Mouse (Mus musculus) liver (tissue): Measurements from ENCODE around the gene Gabarap.

Experiments used
- DNase-seq: peaks from one replicate; pipeline ENCODE4 v3.0.0-alpha.2; 2020; ENCODE audit warnings: mixed read lengths

The Gabarap gene

DNA sequence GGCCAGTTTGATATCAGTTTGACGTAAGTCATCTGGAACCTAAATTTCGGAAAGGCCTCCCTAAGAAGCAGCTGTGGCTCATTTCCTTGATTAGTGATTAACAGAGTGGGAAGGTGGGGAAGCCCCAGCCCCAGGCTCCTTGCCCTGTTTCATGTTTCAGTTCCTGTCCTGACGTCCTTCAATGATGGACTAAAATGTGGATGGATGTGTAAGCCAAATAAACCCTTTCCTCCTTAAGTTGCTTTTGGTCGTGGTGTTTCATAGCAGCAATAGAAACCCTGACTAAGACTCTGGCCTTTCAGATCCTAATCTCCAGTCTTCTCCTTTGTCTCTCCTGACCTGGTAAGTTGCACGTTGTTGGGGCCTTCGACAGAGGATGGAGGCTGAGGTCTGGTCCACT is 20.7 kb upstream of the Gabarap start:
- no peak for DNase-seq

DNA sequence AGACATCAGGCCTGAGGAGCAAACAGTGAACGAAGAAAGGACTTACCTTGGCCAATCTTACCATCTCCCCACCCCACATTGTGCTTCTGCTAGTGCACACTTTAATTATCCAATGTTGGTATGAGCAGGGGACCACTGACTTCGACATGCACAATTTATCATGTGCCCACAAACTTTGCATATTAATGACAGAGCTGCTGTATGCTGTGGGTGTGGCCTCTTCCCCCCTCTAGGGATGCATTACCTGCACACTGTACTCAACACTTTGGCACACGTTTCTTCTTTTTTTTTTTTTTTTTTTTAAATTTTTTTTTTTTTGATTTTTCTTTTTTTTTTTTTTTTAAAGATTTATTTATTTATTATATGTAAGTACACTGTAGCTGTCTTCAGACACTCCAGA is 20.2 kb upstream of the Gabarap start:
- DNase-seq = no peak

DNA sequence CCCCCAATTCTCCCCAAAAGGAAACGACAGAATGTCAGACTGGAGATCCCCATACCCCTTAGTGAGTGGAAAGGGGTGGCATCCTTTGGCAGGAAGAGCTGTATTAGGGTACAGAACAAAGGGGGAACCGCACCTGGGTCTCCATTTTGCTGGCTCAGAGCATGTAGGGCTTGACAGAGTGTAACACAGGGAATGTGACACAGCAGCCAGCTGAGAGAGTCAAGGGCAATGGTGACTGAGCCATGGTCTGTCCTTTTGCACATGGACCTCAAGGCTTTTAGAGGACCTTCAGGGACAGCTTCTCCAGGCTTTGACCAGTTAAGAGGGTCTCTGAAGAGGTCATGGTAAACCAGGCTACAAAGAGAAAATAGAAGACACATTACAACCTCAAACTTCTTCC is 16.0 kb upstream of the Gabarap start:
- DNase-seq = no peak

DNA sequence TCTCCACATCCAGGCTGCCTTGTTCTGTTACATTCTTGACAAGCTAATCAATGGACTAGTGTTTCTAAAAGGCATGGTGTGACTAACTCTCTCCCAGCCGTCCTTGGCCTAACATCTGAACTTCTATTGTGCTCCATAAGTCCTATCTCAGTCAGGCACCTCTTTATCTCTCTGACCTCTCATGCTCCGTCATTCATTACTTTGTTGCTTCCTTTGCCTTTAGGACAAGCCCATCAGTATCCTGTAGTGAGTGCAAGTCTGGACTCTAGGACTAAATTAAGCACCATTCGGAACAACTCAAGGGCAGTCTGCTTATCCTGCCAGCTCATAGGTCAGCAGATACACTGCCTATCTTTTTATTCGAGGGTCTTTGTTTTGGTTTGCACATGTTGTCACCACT is 14.7 kb upstream of the Gabarap start:
- no peak for DNase-seq

DNA sequence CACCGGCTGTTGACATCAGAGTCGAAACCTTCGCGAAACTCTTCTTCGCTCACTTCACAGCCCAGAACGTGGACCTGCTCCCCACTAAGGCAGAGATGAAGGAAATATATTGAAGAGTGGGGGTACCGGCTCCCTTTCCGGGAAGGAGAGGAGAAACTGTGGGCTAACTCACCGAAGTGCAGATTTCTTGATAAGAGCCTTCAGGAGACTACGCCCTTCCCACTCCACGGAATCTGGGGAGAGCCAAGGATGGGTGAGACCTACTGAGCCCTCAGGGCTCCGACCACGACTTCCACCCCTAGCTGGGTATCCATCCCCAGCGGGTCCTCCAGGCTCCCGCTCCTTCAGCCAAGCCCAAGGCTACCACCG is 11.1 kb upstream of the Gabarap start:
- no peak for DNase-seq

DNA sequence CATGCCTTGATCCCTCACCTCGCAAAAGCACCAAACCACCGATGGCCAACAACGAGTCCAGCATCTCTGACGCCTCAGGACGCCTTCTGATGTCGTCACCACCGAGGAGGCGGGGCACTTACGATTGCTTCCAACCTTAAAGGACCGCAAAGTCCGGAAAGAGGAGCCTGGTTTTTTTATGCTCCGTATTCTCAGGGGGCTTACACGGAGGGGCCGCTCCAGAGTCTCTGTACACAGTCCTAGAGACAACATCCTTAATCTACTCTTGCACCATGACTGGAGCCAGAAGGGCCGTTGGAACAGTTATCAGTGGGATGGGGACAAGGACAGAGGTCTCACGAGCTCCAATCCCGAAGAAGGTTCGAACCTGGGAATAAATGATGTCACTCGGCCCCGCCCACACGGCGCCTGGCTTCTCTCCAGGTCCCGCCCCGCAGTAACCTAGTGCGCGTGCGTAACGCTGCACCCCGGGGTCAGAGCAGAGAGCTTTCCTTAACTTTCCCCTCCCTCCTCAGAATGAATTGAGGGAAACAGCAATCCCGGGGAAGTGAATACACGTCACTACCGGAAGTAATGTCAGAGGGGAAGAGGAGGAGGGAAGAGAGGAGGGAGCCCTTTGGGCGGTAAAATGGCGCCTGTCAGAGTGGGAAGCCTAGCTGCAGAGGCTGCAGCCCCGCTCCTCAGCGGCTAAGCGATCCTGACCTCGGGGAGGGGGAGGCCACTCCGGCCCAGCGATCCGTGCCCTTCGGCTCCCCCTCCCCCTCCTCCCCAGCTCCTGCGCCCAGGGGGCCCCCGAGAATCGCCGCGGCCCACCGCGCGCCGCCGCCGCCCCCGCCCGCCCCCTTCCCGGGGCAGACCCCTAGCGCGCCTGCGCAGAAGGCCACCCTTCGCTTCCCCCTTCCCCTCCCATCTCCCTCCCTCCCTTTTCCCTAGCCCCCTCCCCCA is 10.5 kb upstream of the Gabarap start:
- peak; percentile 98 for DNase-seq

DNA sequence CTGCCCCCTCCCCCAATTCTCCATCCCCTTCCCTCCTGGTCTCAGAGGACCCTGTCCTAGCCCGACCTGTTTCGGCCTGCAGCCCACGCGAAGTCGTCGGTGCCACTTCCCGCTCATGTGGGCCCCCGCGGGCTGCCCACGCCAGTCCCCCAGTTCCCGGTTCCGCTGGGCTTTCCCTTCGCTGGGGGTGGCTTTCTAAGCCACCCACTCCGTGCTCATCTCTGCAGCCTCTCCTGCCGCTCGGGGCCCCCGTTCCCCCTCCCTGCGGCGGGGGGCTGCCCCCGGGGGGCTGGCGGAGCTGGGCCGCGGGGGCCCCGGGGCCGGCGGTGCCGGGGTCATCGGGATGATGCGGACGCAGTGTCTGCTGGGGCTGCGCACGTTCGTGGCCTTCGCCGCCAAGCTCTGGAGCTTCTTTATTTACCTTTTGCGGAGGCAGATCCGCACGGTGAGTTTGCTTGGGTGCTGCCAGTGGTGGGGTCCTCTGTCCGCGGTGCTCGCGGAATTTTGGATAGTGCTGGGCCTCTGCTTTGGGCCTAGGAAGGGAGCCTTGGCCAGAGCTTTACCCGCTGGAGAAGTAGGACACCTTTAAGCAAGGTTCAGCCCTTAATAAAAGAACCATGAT is 9.7 kb upstream of the Gabarap start, which contains the start of gene Ctdnep1:
Ctdnep1 (plus strand) TSS at position 16 of the 622 bp plus-strand sequence.
- peak; percentile 36 for DNase-seq

DNA sequence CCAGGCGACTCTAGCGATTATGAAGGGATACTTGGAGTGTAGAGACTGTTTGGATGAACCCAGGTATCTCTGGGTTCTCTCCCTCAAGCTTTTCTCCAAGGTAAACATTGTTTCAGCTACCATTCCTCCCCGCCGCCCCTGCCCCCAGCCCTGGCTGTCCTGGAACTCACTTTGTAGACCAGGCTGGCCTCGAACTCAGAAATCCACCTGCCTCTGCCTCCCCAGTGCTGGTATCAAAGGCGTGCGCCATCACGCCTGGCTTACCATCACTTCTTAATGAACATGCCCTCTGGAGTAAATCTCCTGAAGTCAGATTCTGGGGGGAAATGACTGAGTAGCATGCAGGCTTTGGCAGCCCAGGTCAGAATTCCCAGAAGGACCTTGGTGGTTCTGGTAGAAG is 8.7 kb upstream of the Gabarap start, which contains the start of gene Elp5:
Elp5 (minus strand) TSS at position 293 of the 400 bp plus-strand sequence.
- DNase-seq = no peak

DNA sequence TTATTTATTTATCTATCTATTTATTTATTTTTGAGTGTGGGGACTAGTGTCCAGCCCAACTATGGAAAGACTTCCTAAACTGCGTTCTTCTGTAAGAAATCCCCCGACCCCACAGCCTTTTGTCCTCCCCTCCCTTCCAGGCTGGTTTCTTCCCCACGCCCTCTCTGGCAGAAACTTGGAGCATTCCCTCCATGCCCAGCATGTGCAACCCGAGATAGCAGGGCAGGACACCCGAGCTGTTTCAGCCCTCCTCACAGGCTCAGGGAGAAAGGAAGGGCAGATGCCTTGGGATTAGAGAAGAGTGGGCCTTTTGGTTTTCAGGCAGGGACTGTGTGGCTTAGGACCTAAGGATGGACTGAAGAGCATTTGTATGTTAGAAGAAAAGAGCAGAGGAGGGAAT is 8.1 kb upstream of the Gabarap start:
- peak; percentile 28 for DNase-seq

DNA sequence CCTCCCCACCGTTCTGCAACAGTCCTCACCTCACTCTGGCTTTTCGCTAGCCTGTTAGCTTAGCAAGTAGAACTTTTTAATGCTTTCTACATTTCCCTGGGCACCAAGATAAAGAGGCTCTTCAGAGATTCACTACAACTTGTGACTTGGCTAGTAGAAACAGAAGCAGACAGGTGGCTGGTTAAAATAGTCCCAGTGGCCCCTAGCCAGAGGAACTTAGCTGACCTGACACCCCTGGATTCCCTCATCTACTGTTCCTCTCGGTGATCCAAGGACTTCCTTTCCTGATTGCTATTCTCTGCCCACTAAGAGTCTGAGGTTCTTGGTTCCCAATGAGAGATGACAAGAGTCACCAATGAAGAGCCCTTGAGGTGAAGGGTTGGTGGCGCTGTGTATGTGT is 7.6 kb upstream of the Gabarap start:
- DNase-seq = no peak

DNA sequence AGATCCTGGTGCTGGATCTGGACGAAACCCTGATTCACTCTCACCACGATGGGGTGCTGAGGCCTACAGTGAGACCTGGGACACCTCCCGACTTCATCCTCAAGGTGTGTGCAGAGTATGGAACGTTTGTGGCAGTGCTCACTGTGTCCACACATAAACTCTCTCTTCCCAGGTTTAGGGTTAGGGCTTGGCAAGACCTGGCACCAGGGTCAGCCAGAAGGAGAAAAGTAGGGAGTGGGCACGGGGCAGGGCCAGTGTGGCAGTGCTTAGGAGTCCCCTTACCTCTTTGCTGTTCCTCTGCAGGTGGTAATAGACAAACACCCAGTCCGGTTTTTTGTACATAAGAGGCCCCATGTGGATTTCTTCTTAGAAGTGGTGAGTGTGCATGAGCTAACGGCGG is 6.5 kb upstream of the Gabarap start:
- DNase-seq = no peak

DNA sequence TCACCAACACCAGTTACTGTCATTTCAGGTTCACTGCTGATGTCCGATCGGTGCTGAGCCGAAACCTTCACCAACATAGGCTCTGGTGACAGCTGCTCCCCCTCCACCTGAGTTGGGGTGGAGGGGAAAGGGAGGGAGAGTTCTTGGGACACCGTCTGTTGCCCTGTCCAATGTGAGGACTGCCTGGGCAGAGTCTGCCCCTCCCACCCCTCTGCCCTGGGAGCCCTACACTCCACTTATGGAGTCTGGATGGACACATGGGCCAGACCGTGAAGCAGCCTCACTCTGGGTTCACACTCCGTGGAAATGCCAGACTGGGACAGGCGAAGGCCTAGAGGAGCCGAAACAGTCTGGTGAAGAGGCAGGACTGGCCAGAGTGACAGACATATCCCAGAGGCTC is 994 bp upstream of the Gabarap start:
- DNase-seq = no peak

DNA sequence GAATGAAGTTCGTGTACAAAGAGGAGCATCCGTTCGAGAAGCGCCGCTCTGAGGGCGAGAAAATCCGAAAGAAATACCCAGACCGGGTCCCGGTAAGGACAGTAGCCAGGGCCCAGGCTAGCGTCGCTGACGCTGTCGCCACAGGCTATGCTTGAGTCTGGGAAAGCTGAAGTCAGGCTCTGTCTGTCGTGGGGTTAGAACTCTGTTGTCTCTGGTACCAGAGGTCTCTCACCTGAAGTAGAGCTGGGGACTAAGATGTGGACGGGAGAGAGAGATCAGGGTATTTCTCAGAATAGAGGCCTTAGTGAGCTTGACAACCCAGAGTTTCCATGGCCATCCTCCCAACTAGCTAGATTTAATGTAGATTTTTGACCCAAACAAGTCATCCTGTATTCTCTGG is 768 bp downstream of the Gabarap start:
- no peak for DNase-seq

DNA sequence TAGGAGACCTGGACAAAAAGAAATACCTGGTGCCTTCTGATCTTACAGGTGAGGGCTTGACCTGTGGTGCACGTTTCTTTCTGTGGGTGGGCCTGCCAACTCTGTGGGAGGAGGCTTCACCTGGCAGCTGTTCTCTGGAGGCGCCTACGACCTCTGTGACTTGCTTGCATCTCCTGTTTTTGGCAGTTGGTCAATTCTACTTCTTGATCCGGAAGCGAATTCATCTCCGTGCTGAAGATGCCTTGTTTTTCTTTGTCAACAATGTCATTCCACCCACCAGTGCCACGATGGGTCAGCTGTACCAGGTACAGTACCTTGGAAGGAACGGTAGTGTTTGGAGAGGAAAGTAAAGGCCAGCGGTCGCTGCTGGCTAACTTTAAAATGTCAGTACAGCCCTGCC is 1.5 kb downstream of the Gabarap start:
- no peak for DNase-seq

DNA sequence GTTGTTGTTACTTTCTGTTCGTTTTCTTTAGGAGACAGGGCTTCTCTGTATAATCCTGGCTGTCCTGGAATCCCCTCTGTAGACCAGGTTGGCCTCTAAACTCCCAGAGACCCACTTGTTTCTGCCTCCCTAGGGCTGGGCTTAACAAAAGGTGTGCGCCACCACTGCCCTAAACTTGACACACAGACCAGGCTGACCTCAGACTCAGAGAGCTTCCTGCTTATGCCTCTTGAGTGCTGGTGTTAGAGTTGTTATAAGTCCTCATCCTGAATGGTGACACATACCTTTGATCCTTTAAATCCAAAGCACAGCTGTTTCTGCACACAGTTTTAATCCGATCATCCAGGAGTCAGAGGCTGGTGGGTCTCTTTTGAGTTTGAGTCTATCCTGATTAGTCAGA is 2.0 kb downstream of the Gabarap start:
- DNase-seq = no peak

DNA sequence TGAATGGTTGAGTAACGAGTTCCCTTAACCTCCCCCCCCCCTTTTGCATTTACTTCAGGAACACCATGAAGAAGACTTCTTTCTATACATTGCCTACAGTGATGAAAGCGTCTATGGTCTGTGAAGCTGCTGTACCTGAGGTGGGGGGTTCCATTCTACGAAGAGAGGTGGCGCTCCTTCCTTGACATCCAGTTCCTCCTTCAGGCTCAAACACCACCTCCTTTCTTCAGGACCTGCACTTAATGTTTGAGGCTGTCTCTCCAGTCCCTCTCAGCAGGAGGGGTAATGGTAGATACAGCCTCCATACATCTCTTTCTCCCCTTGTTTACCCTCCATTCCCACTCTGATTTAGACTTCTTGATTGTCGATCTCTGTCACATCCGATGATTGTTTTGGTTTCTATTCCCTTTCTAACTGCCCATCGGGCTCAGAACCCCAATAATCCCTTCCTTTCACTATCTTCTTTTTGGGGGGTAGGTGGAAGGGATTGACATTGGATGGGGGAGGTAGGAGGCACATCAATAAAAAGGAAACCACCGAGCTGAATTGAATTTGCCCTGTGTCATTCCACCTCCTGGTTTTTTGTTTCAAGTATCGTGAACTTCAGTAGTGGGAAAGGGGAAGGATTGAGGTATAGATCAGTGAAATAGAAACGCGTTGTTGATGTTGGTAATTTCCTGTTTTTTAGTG is 3.6 kb downstream of the Gabarap start:
- DNase-seq = no peak

DNA sequence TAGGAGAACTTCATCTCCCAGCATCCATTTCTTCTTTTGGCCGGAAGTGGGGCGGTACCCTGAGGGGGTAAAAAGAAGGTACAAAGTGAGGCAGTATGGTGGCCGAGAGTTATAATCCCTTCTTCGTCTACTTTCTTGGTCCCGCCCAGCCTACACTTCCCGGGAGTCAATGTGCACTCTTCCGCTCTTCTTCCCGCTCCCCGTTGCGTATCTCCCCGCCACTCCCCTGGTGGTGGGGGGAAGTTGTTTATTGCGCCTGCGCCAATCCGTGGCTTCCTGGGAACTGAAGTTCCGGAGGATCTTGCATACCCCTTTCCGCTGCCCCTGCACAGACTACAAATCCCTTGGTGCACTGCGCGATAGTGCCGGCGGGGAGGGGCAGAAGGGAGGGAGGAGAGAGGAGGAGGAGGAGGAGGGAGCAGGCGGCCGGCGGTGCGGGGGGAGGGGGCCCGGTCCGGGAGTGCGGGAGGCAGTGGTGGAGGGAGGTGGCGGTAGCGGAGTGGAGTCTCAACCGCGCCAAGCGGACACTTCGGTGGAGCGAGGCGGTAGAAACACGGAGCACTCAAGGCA is 4.5 kb downstream of the Gabarap start, which contains the start of gene Phf23:
Phf23 (plus strand) TSS at position 387 of the 570 bp plus-strand sequence.
- peak; percentile 99 for DNase-seq

DNA sequence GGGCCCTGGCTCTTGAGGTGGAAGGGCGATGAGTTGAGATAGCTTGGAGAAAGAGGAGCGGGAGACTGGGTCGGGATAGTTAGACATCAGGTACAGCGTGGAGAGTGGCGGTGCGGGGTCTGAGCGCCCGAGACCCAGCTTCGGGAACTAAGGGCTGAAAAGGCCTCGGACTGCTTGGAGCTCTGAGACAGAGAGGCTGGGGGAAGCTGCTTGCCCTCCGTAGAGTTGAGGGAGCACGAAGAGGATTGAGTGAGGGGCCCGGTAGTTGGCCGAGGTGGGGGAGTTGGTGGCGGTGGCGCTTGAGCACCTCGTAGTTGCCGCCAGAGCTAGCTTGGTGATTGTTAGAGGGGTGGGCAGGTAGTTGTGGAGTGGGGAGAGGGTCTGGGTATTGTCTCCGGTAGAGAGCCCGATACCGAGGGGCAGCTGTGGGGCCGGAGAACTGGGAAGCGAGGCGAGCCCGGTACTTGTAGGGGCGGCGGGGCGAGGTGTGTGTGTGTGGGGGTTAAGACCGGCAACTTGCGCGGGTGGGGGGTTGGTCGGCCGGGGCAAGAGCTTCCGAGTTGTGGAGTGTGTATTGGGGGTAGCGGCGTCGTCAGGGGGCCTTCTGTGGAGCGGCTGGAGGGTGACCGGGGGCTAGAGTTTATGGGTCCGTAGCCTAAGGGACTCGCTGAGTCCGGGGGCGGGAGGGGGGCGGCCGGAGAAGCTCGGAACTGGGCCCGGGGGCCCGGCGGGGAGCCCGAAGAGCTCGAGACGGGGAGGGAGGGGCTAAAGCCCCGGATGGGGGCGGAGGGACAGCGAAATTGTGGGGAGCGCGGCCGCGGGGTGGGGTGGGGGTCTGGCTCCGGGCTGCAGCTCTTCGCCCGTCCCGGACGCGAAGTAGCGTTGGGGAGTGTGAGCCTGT is 5.5 kb downstream of the Gabarap start:
- peak; percentile 72 for DNase-seq

DNA sequence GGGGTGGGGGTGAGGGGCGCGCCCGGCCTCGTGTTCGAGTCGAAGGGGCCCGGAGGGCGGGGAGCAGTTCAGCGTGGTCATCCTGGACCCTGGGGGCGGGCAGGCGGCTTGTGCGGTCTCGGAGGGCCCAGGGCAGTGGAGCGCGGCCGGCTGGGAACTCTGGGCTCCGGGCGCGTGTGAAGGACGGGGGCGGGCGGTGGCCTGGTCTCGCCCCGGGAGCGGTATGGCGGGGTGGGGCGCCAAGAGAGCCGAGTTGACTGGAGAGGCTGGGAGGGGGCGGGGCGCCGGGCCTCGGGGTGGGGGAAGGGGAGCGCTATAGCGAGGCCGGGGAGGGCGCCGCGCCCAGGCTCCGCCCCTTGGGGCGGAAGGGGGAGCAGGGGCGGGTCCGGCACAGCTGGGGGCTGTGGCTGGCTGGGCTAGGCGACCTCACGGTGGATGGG is 6.1 kb downstream of the Gabarap start:
- DNase-seq = peak; percentile 99

DNA sequence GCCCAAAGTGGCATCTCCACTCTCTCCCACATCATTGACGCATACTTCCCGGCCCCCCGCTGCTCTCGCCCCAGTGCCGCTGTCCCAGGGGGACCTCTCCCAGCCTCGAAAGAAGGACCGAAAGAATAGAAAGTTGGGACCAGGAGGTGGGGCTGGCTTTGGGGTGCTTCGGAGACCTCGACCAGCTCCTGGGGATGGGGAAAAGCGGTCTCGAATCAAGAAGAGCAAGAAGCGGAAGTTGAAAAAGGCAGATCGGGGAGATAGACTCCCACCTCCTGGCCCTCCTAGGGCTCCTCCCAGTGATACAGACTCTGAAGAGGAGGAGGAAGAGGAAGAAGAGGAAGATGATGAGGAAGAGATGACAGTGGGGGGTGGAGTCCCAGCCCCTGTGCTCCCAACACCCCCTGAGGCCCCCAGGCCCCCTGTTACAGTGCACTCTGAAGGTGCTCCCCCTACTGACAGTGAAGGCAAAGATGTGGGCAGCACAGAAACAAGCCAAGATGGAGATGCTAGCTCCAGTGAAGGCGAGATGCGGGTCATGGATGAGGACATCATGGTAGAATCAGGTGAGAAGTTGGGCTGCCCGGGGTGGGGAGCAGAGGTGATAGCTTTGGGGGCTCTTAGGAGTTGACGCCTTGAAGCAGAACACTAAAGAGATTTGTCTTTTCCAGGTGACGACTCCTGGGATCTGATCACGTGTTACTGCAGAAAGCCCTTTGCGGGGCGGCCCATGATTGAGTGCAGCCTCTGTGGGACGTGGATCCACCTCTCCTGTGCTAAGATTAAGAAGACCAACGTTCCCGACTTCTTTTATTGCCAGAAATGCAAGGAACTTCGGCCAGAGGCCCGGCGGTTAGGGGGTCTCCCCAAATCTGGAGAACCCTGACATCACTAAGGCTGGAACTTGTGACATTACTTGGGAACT is 7.9 kb downstream of the Gabarap start:
- DNase-seq = no peak

DNA sequence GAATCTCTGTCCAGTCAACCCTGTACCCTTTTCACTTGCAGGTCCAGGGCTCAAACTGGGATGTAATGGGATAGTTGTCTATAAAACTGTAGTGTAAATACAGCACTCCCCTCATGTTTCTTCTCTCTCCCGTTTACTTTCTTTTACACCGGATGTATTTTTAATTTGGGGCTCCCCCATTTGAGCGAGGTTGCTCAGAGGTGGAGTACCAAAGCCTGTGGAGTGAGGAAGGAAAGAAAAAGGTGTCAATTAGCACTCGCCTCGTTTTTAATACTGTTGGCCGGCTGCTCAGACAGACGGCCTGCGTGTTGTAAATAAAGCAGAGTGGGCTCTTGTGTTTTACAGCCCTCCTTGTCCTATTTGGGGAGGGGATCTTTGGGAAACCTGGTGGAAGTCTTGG is 8.7 kb downstream of the Gabarap start:
- no peak for DNase-seq
